Mouse (Mus musculus) kidney, embryonic 14.5 days (tissue): ENCODE results near the gene Bdkrb2. TPM values are rescaled to one million over a fixed set of nuclear protein-coding genes. Genes with fewer than 3 reads are reported as not detected.

Source experiments
- ATAC-seq: fragments of 200-750 bp; cut with Nextera tagmentation; 2 replicates; pipeline ENCODE4 v1.8.0; 2017; ENCODE audit warnings: moderate number of reproducible peaks, mild to moderate bottlenecking, moderate TSS enrichment, moderate library complexity; ENCODE audit not compliant: low FRiP score, low TSS enrichment
- H3K27ac ChIP-seq: fragments of 300-500 bp; sonication (generic); 2 replicates; pipeline ENCODE4 v1.5.1; 2014; ENCODE audit warnings: low read depth, mild to moderate bottlenecking, low read length, moderate library complexity, mixed read lengths
- H3K27me3 ChIP-seq: fragments of 300-500 bp; sonication (generic); 2 replicates; pipeline ENCODE4 v1.6.1; 2014; ENCODE audit warnings: mild to moderate bottlenecking, low read length; ENCODE audit not compliant: control insufficient read depth, insufficient read depth
- H3K36me3 ChIP-seq: fragments of 300-500 bp; sonication (generic); 2 replicates; pipeline ENCODE4 v1.6.1; 2014; ENCODE audit warnings: low read length, mixed read lengths; ENCODE audit not compliant: control insufficient read depth, insufficient read depth
- H3K4me1 ChIP-seq: fragments of 300-500 bp; sonication (generic); 2 replicates; pipeline ENCODE4 v1.6.1; 2014; ENCODE audit warnings: low read length, mixed read lengths; ENCODE audit not compliant: control insufficient read depth, insufficient read depth
- H3K4me2 ChIP-seq: fragments of 300-500 bp; sonication (generic); replicated peaks from 2 replicates; pipeline ENCODE4 v1.6.1; 2014; ENCODE audit warnings: low read depth, mild to moderate bottlenecking, low read length
- H3K4me3 ChIP-seq: fragments of 300-500 bp; sonication (generic); 2 replicates; pipeline ENCODE4 v1.5.1; 2014; ENCODE audit warnings: mild to moderate bottlenecking, low read length
- H3K9ac ChIP-seq: fragments of 300-500 bp; sonication (generic); 2 replicates; pipeline ENCODE4 v1.6.1; 2014; ENCODE audit warnings: low read depth, mild to moderate bottlenecking, low read length, moderate library complexity
- H3K9me3 ChIP-seq: fragments of 300-500 bp; sonication (generic); 2 replicates; pipeline ENCODE4 v1.6.1; 2016; ENCODE audit warnings: low read length; ENCODE audit not compliant: control insufficient read depth
- WGBS: fragments of 180-500 bp; shearing (Covaris S2); extraction: QIAGEN DNeasy Blood & Tissue Kit; methylation state at CpG from one replicate; pipeline ENCODE4 v1.1.7; 2014; 5-methylcytosine and 5-hydroxymethylcytosine counted together
- polyA plus RNA-seq: library from polyadenylated mRNA; unstranded; fragments of >200 nt; fragmentation: Nextera tagmentation; extraction: Ambion mirVana; gene quantifications from 2 replicates; pipeline ENCODE4 v1.2.1, GENCODE M21; 2014

Bdkrb2 gene
- polyA plus RNA-seq, 1 experiment from 2014 or later: 0.12 TPM

DNA sequence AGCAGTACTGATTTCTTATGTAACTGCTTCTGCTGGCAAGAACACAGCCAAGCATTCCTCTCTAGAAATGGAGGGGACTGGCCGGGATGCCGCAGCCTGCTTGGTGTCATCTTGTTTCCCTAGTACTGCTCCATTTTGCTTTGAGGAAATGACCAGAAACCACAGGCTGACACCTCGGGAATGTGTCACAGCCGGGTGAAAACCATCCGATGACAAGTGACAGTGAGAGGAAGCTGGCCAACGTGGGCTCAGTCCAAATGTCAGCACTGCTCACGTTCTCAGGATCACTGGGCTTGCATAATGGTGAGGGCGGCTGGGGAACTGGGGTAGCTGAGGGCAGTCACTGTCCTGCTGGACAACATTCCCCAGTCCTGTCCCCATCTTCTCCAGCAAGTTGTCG lies 33.5 kb upstream of the Bdkrb2 start:
- Histone ChIP-seq H3K4me2 (no peak overlapping the region), H3K36me3 (no peaks in the 10 kb centered on the region), H3K9me3 (no peaks in the 10 kb centered on the region), H3K27me3 (no peaks in the 10 kb centered on the region), H3K4me1 (no peaks in the 10 kb centered on the region), H3K4me3 (no peak overlapping the region), H3K9ac (no peak overlapping the region), H3K27ac (no peak overlapping the region)
- WGBS: 47% methylated on average over 9 of the region's 9 CpGs
- no peak for ATAC-seq

DNA sequence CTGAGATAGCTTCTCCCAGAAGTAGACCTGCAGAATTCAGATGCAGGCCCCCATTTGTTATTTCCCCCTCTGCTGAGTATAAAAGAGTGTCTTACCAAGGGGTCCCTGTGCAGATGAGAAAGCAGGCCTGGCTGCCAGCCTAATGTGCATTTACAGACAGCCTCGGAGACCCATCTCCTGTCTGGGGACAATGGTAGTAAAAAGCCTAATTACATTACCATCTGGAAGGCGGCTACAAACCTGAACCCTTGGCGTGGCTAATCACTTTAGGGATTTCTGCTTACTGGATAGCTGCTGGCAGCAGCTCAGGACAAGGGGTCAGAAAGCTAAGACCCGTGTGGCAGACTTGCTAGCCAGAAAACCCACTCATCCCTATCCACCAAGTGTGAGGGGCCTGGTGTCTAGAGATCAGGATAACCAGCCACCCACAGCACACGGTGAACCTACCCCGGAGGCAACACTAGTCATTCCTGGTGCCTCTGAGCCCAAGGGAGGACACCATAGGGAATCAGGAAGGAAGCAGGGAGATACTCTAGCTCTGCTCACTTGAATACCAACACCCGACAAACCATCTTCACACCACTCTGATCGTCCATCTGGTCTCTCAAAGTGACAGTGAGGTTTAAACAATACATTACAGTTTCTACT lies 31.2 kb upstream of the Bdkrb2 start:
- Histone ChIP-seq H3K4me2 (no peak overlapping the region), H3K9ac (no peak overlapping the region), H3K9me3 (no peaks in the 10 kb centered on the region), H3K27ac (no peak overlapping the region; the same call in 1 of the 2 replicates), H3K27me3 (no peaks in the 10 kb centered on the region), H3K36me3 (no peaks in the 10 kb centered on the region), H3K4me1 (no peaks in the 10 kb centered on the region), H3K4me3 (no peak overlapping the region)
- ATAC-seq: peak; percentile 63; the same call in 1 of the 2 replicates
- 25% methylated on average over 8 of the region's 8 CpGs for WGBS

DNA sequence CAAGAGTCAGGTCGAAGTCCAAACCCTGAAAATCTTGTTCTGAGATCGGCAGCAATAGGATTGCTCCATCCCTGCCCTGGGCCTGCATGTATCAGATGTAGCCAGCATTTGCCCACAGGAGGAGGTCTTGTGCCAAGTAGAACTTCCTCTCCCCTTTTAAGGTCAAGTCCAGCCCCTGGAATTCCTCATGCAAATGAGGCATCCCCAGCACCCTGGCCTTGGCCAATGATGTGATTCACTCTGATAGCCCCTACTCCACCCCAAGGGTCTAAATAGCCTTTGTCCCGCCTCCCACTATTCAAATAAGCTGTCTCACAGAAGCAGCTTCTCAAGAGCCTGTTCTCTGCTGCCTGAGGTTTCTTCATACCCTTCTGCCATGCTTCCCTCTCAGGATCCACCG lies 28.2 kb upstream of the Bdkrb2 start:
- ATAC-seq: no peak
- H3K9me3 ChIP-seq: peaks cover 5% of the 10 kb centered on the region; the same call in 1 of the 2 replicates
- H3K4me1 ChIP-seq: no peaks in the 10 kb centered on the region
- H3K9ac ChIP-seq: no peak overlapping the region
- H3K27ac ChIP-seq: no peak overlapping the region
- H3K36me3 ChIP-seq: no peaks in the 10 kb centered on the region
- no peak overlapping the region for H3K4me3 ChIP-seq
- no peaks in the 10 kb centered on the region for H3K27me3 ChIP-seq
- 92% methylated on average over 4 of the region's 4 CpGs for WGBS
- H3K4me2 ChIP-seq: no peak overlapping the region

DNA sequence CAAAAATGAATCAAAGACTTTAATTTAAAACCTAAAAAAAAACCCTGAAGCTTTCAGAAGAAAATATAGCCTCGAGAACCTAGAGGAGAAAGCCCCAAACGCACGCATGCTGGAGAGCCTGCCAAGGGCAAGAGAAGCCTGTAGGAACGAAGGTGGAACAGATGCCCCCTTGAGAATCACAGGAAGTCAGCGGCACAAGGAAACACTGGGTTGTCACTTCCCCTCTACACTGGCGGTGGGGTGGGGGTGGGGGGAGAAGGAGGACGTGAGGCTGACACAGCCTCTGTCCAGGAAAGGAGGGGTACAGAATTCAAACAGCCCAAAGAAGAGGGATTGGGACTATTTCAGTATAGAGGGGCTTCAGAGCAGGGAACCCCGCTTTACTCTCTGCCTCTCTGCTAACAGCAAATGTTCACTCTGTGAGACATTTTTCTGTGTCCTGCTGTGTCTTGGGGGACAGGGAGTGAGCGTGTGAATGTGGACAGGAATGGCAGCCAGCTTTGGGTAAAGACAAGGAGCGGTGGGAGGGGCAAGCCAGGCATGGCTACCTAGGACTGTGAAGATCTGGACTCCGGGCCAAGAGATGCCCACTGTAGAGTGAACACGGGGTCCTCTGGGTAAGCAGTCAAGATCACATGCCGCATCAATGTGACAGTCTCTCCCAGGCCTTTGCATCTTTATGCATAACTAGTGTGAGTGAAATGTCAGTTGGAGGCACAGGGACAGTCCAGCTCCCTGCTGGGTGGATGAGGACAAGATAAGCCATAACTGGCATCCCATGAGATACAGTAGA lies 26.9 kb upstream of the Bdkrb2 start:
- H3K9me3 ChIP-seq: peaks cover 5% of the 10 kb centered on the region; the same call in 1 of the 2 replicates
- no peaks in the 10 kb centered on the region for H3K36me3 ChIP-seq
- no peak overlapping the region for H3K9ac ChIP-seq
- no peak for ATAC-seq
- WGBS: 69% methylated on average over 13 of the region's 13 CpGs
- no peak overlapping the region for H3K4me3 ChIP-seq
- no peaks in the 10 kb centered on the region for H3K27me3 ChIP-seq
- H3K27ac ChIP-seq: no peak overlapping the region
- H3K4me1 ChIP-seq: no peaks in the 10 kb centered on the region
- no peak overlapping the region for H3K4me2 ChIP-seq

DNA sequence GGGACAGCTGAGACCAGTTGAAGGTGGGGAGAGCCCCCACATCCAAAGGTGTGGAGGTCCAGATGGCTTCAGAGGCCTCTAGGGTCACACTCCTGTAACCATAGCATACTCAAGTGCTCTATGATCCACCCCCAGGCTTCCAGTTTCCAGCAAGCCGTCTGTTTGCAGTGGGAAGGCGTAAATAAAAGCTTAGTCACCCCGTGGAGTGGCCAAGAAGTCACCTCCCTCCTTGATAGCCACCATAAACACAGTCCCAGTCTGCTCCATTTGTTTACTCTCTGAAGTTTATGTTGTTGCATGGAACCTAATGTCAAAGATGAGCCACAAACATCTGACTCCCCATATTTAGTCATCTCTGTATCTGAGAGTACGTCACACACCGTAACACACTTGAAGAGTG lies 25.9 kb upstream of the Bdkrb2 start:
- Histone ChIP-seq H3K27me3 (no peaks in the 10 kb centered on the region), H3K9me3 (peaks cover 5% of the 10 kb centered on the region; the same call in 1 of the 2 replicates), H3K36me3 (no peaks in the 10 kb centered on the region), H3K4me2 (no peak overlapping the region), H3K4me1 (no peaks in the 10 kb centered on the region), H3K9ac (no peak overlapping the region), H3K27ac (no peak overlapping the region), H3K4me3 (no peak overlapping the region)
- WGBS: 46% methylated on average over 5 of the region's 5 CpGs
- ATAC-seq: no peak

DNA sequence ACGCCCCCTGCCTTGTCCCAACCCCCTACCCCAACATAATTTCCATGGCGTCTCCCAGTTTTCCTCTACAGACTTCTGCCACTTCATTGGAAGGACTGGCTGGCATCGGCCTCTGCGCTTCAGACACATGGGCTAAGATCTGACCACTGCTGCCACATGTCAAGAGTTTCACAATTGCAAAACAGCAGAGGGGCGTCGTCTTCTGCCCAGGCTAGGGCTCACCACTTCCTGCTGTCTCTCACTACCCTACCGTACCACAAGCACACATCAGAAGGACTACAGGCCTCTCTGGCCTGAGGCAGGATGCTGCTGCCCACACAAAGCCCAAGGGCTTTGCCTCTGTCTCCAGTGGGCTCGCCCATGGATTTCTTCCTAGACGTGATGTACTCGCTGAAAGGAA lies 23.4 kb upstream of the Bdkrb2 start:
- no peak overlapping the region for H3K4me2 ChIP-seq
- ATAC-seq: no peak
- H3K9me3 ChIP-seq: peaks cover 5% of the 10 kb centered on the region; the same call in 1 of the 2 replicates
- H3K27ac ChIP-seq: no peak overlapping the region
- WGBS: 92% methylated on average over 10 of the region's 10 CpGs
- H3K36me3 ChIP-seq: no peaks in the 10 kb centered on the region
- H3K9ac ChIP-seq: no peak overlapping the region
- H3K27me3 ChIP-seq: no peaks in the 10 kb centered on the region
- H3K4me3 ChIP-seq: no peak overlapping the region
- no peaks in the 10 kb centered on the region for H3K4me1 ChIP-seq

DNA sequence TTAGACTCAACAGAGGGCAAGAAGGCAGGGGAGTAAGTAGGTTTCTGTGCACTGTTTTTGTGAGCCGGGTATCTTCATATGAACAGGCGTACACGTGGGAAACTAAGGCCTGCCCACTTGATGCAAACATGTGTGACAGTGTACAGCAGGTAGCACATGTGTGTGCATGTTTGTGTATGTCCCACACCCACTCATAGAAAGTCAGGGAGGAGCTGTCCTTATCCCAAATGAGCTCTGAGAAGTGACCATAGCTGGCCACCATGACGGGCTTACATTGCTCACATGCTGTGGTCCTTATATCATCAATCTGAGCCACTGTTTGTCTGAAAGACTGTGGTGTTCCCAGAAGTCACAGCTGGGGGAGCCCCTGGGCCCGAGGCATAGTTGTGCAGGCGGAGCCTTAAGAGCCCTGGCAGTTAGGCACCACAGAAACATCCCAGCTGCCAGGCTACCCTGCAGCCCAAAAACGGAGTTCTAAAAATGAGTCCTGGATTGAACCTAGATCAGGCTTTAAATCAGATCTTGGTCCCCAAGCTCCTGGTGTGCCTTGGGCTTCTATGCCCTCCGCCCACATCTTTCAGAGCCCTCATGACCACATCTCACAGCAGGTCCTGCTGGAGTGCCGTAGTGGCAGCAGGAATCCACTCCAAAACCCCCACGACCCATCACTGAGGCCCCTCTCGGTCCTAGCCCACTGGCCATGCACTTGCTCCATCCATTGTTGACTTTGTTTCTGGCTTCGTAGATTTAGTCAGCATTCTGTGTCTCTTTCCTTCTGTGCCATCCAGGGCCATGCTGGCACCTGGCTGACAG lies 21.2 kb upstream of the Bdkrb2 start:
- no peak overlapping the region for H3K4me2 ChIP-seq
- H3K4me1 ChIP-seq: no peaks in the 10 kb centered on the region
- H3K27ac ChIP-seq: no peak overlapping the region
- peaks cover 5% of the 10 kb centered on the region; the same call in 1 of the 2 replicates for H3K9me3 ChIP-seq
- no peak overlapping the region for H3K4me3 ChIP-seq
- ATAC-seq: no peak
- no peaks in the 10 kb centered on the region for H3K36me3 ChIP-seq
- no peaks in the 10 kb centered on the region for H3K27me3 ChIP-seq
- WGBS: 74% methylated on average over 12 of the region's 12 CpGs
- H3K9ac ChIP-seq: no peak overlapping the region

DNA sequence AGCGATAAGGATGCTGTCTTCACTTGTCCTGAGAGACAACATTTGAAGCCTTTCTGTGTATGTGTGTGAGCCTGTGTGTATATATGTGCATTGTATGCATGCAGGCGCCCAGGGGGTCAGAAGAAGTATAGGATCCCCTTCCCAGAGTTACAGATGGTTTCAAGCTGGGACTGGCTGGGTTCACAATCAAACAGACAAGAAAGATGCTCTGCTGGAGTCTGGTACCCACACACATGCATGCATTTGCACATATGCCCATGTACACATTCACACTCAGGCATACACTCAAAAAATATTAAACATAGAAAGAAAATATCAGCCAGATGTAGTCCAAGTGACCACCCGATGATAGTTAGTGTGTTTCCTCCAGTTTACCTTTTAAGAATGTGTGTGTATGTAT lies 20.5 kb upstream of the Bdkrb2 start:
- Histone ChIP-seq H3K9ac (no peak overlapping the region), H3K4me2 (no peak overlapping the region), H3K4me3 (no peak overlapping the region), H3K27ac (no peak overlapping the region), H3K27me3 (no peaks in the 10 kb centered on the region), H3K36me3 (no peaks in the 10 kb centered on the region), H3K9me3 (peaks cover 5% of the 10 kb centered on the region; the same call in 1 of the 2 replicates), H3K4me1 (no peaks in the 10 kb centered on the region)
- whole genome bisulfite sequencing: 82% methylated on average over 3 of the region's 3 CpGs
- no peak for ATAC-seq
